Mouse (Mus musculus): ENCODE data around the gene Fbxw10. TPM values are rescaled to one million over a fixed set of nuclear protein-coding genes. Genes with fewer than 3 reads are reported as not detected.

The Fbxw10 gene
- polyA plus RNA-seq, 1 experiment: not detected

GRCm38 (mm10) chr11:62824211-62824610 is 22.7 kb upstream of the Fbxw10 start:
- H3K4me3 ChIP-seq: no peak overlapping the region
- no peaks in the 10 kb centered on the region for H3K27me3 ChIP-seq (ENCODE audit: control insufficient read depth, insufficient read depth, insufficient read length)
- peaks cover 78% of the 10 kb centered on the region for H3K79me2 ChIP-seq (ENCODE audit: control insufficient read depth, insufficient read depth)
- H3K4me2 ChIP-seq (ENCODE audit: low read depth): peak overlapping the region; percentile 41
- TF ChIP-seq MYOD1 (IDR thresholded peaks at IDR 0.05; ENCODE audit: control insufficient read depth in 1 of 3, insufficient read length in 2 of 3, low read depth in 2 of 3) (no peak), REST (IDR thresholded peaks at IDR 0.05; ENCODE audit: insufficient read depth, insufficient read length) (no peak), SRF (IDR thresholded peaks at IDR 0.05; ENCODE audit: control insufficient read depth, insufficient read length, low read depth) (no peak), CEBPB (IDR thresholded peaks at IDR 0.05; ENCODE audit: insufficient read depth, poor library complexity, severe bottlenecking) (no peak), POLR2AphosphoS2 (IDR thresholded peaks at IDR 0.05; ENCODE audit: insufficient read length, low read depth) (no peak), USF1 (IDR thresholded peaks at IDR 0.05; ENCODE audit: low read depth) (no peak), TCF12 (IDR thresholded peaks at IDR 0.05; ENCODE audit: insufficient read depth, poor library complexity, severe bottlenecking) (no peak), TCF3 (IDR thresholded peaks at IDR 0.05; ENCODE audit: insufficient read length, low read depth) (no peak), POLR2A (IDR thresholded peaks at IDR 0.05; ENCODE audit: insufficient read length, low read depth) (no peak), MYOG (IDR thresholded peaks at IDR 0.05; ENCODE audit: control insufficient read depth in 1 of 3, insufficient read depth in 1 of 3, insufficient read length in 2 of 3, low read depth in 2 of 3) (no peak), E2F4 (IDR thresholded peaks at IDR 0.05; ENCODE audit: insufficient read depth) (no peak), MAX (IDR thresholded peaks at IDR 0.05; ENCODE audit: low read depth) (no peak)
- no peak overlapping the region for H3ac ChIP-seq (ENCODE audit: control insufficient read depth, insufficient read length)
- H3K36me3 ChIP-seq (ENCODE audit: control insufficient read depth, insufficient read depth): peaks cover 15% of the 10 kb centered on the region

DNA sequence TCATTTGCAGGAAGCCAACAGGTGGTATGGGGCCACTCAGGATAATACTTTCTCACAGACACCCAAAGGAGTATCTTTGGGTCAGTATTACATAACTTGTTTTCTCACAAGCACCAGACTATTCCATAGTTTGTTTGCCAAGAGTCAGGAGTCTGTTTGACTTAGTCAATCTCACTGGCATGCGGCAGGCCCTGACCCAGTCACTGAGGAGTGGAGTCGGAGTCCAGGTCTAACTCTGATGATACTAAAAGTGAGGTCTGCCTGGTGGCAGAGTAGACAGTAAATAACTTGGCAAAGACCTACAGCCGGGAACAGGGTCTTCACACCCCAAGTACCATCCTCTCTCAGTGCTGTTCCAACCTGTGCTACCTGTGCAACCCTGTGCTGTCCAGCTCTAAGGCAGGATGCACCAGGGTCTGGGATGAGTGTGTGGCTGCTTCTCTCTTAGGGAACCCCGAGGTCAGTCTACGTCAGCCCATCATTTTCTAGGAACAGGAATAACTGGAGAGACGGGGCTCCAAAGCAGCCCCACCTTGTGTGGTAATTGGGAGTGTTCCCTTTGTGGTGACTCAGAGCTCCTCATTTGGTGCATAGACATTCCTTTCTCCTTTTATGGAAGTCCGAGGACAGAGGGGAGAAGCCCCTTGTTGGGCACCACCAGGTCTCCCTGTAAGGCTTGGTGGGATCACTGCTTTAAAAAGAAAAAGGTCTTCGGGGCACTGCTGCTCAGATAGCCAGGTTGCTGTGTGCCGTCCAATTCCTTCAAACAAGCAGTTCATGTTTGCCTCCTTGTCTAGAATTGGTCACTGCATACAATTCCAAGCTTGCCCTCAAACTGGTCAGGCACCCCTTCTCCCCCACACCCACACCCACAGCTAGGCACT is 21.4 kb upstream of the Fbxw10 start:
- peaks cover 83% of the 10 kb centered on the region for H3K79me2 ChIP-seq (ENCODE audit: control insufficient read depth, insufficient read depth)
- H3K4me3 ChIP-seq: no peak overlapping the region
- no peak overlapping the region for H3ac ChIP-seq (ENCODE audit: control insufficient read depth, insufficient read length)
- peak overlapping the region; percentile 61 for H3K4me2 ChIP-seq (ENCODE audit: low read depth)
- peaks cover 28% of the 10 kb centered on the region for H3K36me3 ChIP-seq (ENCODE audit: control insufficient read depth, insufficient read depth)
- H3K27me3 ChIP-seq (ENCODE audit: control insufficient read depth, insufficient read depth, insufficient read length): no peaks in the 10 kb centered on the region
- TF ChIP-seq MAX (IDR thresholded peaks at IDR 0.05; ENCODE audit: low read depth) (no peak), SRF (IDR thresholded peaks at IDR 0.05; ENCODE audit: control insufficient read depth, insufficient read length, low read depth) (peak; percentile 42), POLR2A (IDR thresholded peaks at IDR 0.05; ENCODE audit: insufficient read length, low read depth) (no peak)

GRCm38 (mm10) chr11:62826106-62826733 is 20.6 kb upstream of the Fbxw10 start:
- Histone ChIP-seq H3K4me3 (no peak overlapping the region), H3ac (ENCODE audit: control insufficient read depth, insufficient read length) (no peak overlapping the region), H3K4me2 (ENCODE audit: low read depth) (peak overlapping the region; percentile 61), H3K79me2 (ENCODE audit: control insufficient read depth, insufficient read depth) (peaks cover 80% of the 10 kb centered on the region), H3K27me3 (ENCODE audit: control insufficient read depth, insufficient read depth, insufficient read length) (no peaks in the 10 kb centered on the region), H3K36me3 (ENCODE audit: control insufficient read depth, insufficient read depth) (peaks cover 35% of the 10 kb centered on the region)
- peak in 1 of 3 experiments; percentile 55 for TF ChIP-seq MYOG (IDR thresholded peaks at IDR 0.05; ENCODE audit: control insufficient read depth in 1 of 3, insufficient read depth in 1 of 3, insufficient read length in 2 of 3, low read depth in 2 of 3)
- no peak for TF ChIP-seq CEBPB (IDR thresholded peaks at IDR 0.05; ENCODE audit: insufficient read depth, poor library complexity, severe bottlenecking)
- no peak for TF ChIP-seq MAX (IDR thresholded peaks at IDR 0.05; ENCODE audit: low read depth)
- no peak for TF ChIP-seq TCF12 (IDR thresholded peaks at IDR 0.05; ENCODE audit: insufficient read depth, poor library complexity, severe bottlenecking)
- TF ChIP-seq MYOD1 (IDR thresholded peaks at IDR 0.05; ENCODE audit: control insufficient read depth in 1 of 3, insufficient read length in 2 of 3, low read depth in 2 of 3): peak in 2 of 3 experiments; percentile 7 to 57
- TF ChIP-seq TCF3 (IDR thresholded peaks at IDR 0.05; ENCODE audit: insufficient read length, low read depth): no peak
- no peak for TF ChIP-seq POLR2AphosphoS2 (IDR thresholded peaks at IDR 0.05; ENCODE audit: insufficient read length, low read depth)
- TF ChIP-seq SRF (IDR thresholded peaks at IDR 0.05; ENCODE audit: control insufficient read depth, insufficient read length, low read depth): no peak
- no peak for TF ChIP-seq POLR2A (IDR thresholded peaks at IDR 0.05; ENCODE audit: insufficient read length, low read depth)
- no peak for TF ChIP-seq USF1 (IDR thresholded peaks at IDR 0.05; ENCODE audit: low read depth)
- no peak for TF ChIP-seq REST (IDR thresholded peaks at IDR 0.05; ENCODE audit: insufficient read depth, insufficient read length)

GRCm38 (mm10) chr11:62827135-62827534 is 19.7 kb upstream of the Fbxw10 start:
- Histone ChIP-seq H3K36me3 (ENCODE audit: control insufficient read depth, insufficient read depth) (peaks cover 42% of the 10 kb centered on the region), H3ac (ENCODE audit: control insufficient read depth, insufficient read length) (no peak overlapping the region), H3K4me2 (ENCODE audit: low read depth) (no peak overlapping the region), H3K27me3 (ENCODE audit: control insufficient read depth, insufficient read depth, insufficient read length) (no peaks in the 10 kb centered on the region), H3K4me3 (no peak overlapping the region), H3K79me2 (ENCODE audit: control insufficient read depth, insufficient read depth) (peaks cover 77% of the 10 kb centered on the region)
- TF ChIP-seq MAX (IDR thresholded peaks at IDR 0.05; ENCODE audit: low read depth) (no peak), USF1 (IDR thresholded peaks at IDR 0.05; ENCODE audit: low read depth) (no peak), MYOG (IDR thresholded peaks at IDR 0.05; ENCODE audit: control insufficient read depth in 1 of 3, insufficient read depth in 1 of 3, insufficient read length in 2 of 3, low read depth in 2 of 3) (no peak), SRF (IDR thresholded peaks at IDR 0.05; ENCODE audit: control insufficient read depth, insufficient read length, low read depth) (no peak), E2F4 (IDR thresholded peaks at IDR 0.05; ENCODE audit: insufficient read depth) (no peak), MYOD1 (IDR thresholded peaks at IDR 0.05; ENCODE audit: control insufficient read depth in 1 of 3, insufficient read length in 2 of 3, low read depth in 2 of 3) (no peak), CEBPB (IDR thresholded peaks at IDR 0.05; ENCODE audit: insufficient read depth, poor library complexity, severe bottlenecking) (no peak), POLR2AphosphoS2 (IDR thresholded peaks at IDR 0.05; ENCODE audit: insufficient read length, low read depth) (no peak), TCF3 (IDR thresholded peaks at IDR 0.05; ENCODE audit: insufficient read length, low read depth) (no peak), REST (IDR thresholded peaks at IDR 0.05; ENCODE audit: insufficient read depth, insufficient read length) (no peak), TCF12 (IDR thresholded peaks at IDR 0.05; ENCODE audit: insufficient read depth, poor library complexity, severe bottlenecking) (no peak), POLR2A (IDR thresholded peaks at IDR 0.05; ENCODE audit: insufficient read length, low read depth) (no peak)

All from myocyte (in vitro differentiated cells).